Mouse (Mus musculus): ENCODE data around the gene Elmo3. TPM values are rescaled to one million over a fixed set of nuclear protein-coding genes. Genes with fewer than 3 reads are reported as not detected.

Elmo3 gene
- total and polyA plus RNA-seq, 3 experiments, result 0.72 to 1.4 (median 1.3) TPM

DNA sequence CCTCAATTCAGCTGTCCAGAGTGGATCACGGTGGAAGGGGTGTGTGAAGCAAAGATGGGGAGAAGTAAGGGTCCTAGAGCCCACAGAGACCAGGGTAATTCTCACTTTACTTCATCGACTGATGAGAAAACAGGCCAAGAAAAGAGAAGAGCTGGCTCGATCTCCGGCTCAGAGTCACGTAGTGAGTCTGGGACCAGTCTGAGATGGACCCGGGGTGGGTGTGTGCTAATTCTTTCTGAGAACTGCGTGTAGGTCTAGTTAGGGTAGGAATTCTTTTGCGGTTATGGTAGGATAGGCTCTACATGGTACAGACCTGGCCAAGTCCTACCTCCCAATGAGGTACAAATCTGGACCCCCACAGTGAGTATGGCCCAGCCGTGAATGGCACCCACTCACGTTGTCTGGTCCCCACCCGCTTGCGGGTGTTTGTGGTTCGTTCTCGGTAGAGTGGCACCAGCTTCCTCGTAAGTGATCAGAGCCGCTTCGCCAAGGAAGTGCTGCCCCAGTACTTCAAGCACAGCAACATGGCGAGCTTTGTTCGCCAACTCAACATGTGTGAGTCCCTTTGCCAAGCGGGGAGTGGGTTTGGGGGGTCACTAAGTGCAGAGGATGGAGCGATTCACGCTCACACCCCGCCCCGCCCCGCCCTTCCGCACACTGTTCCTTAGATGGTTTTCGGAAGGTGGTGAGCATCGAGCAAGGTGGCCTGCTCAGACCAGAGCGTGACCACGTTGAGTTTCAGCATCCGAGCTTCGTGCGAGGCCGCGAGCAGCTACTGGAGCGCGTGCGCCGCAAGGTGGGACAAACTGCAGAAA, 35.1 kb upstream of the Elmo3 start:
- in situ Hi-C loops (cut with MboI; ENCODE audit: low pct_ligation_motif_present, low pct_unique_long_range_greater_than_20kb, low sequenced_read_pairs), result no loop called here
- Histone ChIP-seq H3K9me3 (replicated peaks; ENCODE audit: low read length) (peaks cover 19% of the 10 kb centered on the region), H3K27ac (ENCODE audit: insufficient read depth, low read depth) (no peak overlapping the region), H3K4me3 (replicated peaks in 1 of 3; ENCODE audit: low read depth in 2 of 3, low read length in 2 of 3, poor library complexity in 1 of 3) (no peak overlapping the region), H3K79me2 (replicated peaks; ENCODE audit: control insufficient read depth, extremely low read depth, insufficient read depth, poor library complexity, severe bottlenecking) (no peaks in the 10 kb centered on the region), H3K4me2 (ENCODE audit: insufficient read depth, low read depth, poor library complexity, severe bottlenecking) (no peak overlapping the region), H3K36me3 (replicated peaks in 1 of 2; ENCODE audit: control insufficient read depth in 1 of 2, insufficient read depth in 1 of 2, low read length in 1 of 2) (peaks cover 22 to 37% of the 10 kb centered on the region in 2 experiments), H3K27me3 (replicated peaks) (no peaks in the 10 kb centered on the region), H3K9ac (ENCODE audit: insufficient read depth, low read depth) (no peak overlapping the region), H3K4me1 (ENCODE audit: control insufficient read depth in 1 of 2, insufficient read depth in 2 of 2) (peaks cover 0 to 16% of the 10 kb centered on the region in 2 experiments; a peak in 2 of 4 replicates)
- no peak for DNase-seq (ENCODE audit: extremely low read depth)
- dilution Hi-C loops (cut with MboI; ENCODE audit: extremely low pct_ligation_motif_present, extremely low pct_unique_long_range_greater_than_20kb, low sequenced_read_pairs), result no loop called here
- no peak for TF ChIP-seq NELFE (IDR thresholded peaks at IDR 0.05; ENCODE audit: low read depth, low read length)
- no peak for TF ChIP-seq PAX5 (IDR thresholded peaks at IDR 0.05; ENCODE audit: low read length)
- no peak for TF ChIP-seq TCF12 (IDR thresholded peaks at IDR 0.05; ENCODE audit: low read depth, low read length)
- no peak for TF ChIP-seq SIN3A (IDR thresholded peaks at IDR 0.05; ENCODE audit: low read length)
- no peak for TF ChIP-seq HCFC1 (IDR thresholded peaks at IDR 0.05; ENCODE audit: low read depth, low read length)
- no peak for TF ChIP-seq POLR2A (IDR thresholded peaks at IDR 0.05; ENCODE audit: low read depth, low read length)
- no peak for TF ChIP-seq RAD21 (IDR thresholded peaks at IDR 0.05; ENCODE audit: low read depth, low read length)
- TF ChIP-seq MAZ (IDR thresholded peaks at IDR 0.05; ENCODE audit: low read depth, low read length), result no peak
- no peak for TF ChIP-seq UBTF (IDR thresholded peaks at IDR 0.05; ENCODE audit: low read depth, low read length)
- TF ChIP-seq NRF1 (IDR thresholded peaks at IDR 0.05; ENCODE audit: low read depth, low read length), result no peak
- no peak for TF ChIP-seq ZNF384 (IDR thresholded peaks at IDR 0.05; ENCODE audit: low read depth, low read length)
- TF ChIP-seq MAX (IDR thresholded peaks at IDR 0.05; ENCODE audit: low read length), result no peak
- no peak for TF ChIP-seq TBP (conservative IDR thresholded peaks at IDR 0.05; ENCODE audit: low read depth, low read length)
- no peak for TF ChIP-seq RCOR1 (conservative IDR thresholded peaks at IDR 0.05; ENCODE audit: low read depth, low read length)
- TF ChIP-seq CHD2 (IDR thresholded peaks at IDR 0.05; ENCODE audit: low read length), result no peak
- TF ChIP-seq ZKSCAN1 (IDR thresholded peaks at IDR 0.05; ENCODE audit: borderline replicate concordance, low read depth, low read length), result no peak
- no peak for TF ChIP-seq KAT2A (IDR thresholded peaks at IDR 0.05; ENCODE audit: insufficient replicate concordance, low read length)
- no peak for TF ChIP-seq MYC (IDR thresholded peaks at IDR 0.05; ENCODE audit: low read depth, low read length)

DNA sequence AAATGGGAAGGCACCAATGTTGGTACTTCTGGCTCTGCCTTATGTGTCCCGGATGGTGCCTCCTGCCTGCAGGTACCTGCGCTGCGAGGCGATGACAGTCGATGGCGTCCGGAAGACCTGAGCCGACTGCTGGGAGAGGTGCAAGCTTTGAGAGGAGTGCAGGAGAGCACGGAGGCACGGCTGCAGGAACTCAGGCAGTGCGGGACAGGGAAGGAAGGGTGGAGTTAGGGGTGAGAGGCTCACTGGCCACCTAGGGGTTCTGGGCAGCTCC, 34.5 kb upstream of the Elmo3 start:
- H3K4me2 ChIP-seq (ENCODE audit: insufficient read depth, low read depth, poor library complexity, severe bottlenecking), result no peak overlapping the region
- TF ChIP-seq EP300 (IDR thresholded peaks at IDR 0.05; ENCODE audit: low read length), result no peak
- no peak for TF ChIP-seq KAT2A (IDR thresholded peaks at IDR 0.05; ENCODE audit: insufficient replicate concordance, low read length)
- no peak for TF ChIP-seq ZC3H11A (IDR thresholded peaks at IDR 0.05; ENCODE audit: low read depth, low read length)
- TF ChIP-seq RAD21 (IDR thresholded peaks at IDR 0.05; ENCODE audit: low read depth, low read length), result no peak
- no peak for TF ChIP-seq MAZ (IDR thresholded peaks at IDR 0.05; ENCODE audit: low read depth, low read length)
- no peak for TF ChIP-seq SMC3 (IDR thresholded peaks at IDR 0.05; ENCODE audit: low read depth, low read length)
- no peak for TF ChIP-seq RCOR1 (conservative IDR thresholded peaks at IDR 0.05; ENCODE audit: low read depth, low read length)
- no peak for TF ChIP-seq MAFK (IDR thresholded peaks at IDR 0.05; ENCODE audit: insufficient replicate concordance, low read length)
- no peak for TF ChIP-seq CHD1 (IDR thresholded peaks at IDR 0.05; ENCODE audit: low read depth, low read length)
- no peak for TF ChIP-seq SIN3A (IDR thresholded peaks at IDR 0.05; ENCODE audit: low read length)
- no peak for TF ChIP-seq GABPA (IDR thresholded peaks at IDR 0.05; ENCODE audit: insufficient replicate concordance, low read depth, low read length)
- no peak for TF ChIP-seq JUND (conservative IDR thresholded peaks at IDR 0.05; ENCODE audit: low read depth, low read length)
- peaks cover 19% of the 10 kb centered on the region for H3K9me3 ChIP-seq (replicated peaks; ENCODE audit: low read length)
- peaks cover 0 to 16% of the 10 kb centered on the region in 2 experiments; a peak in 2 of 4 replicates for H3K4me1 ChIP-seq (ENCODE audit: control insufficient read depth in 1 of 2, insufficient read depth in 2 of 2)
- no peak for DNase-seq (ENCODE audit: extremely low read depth)
- H3K4me3 ChIP-seq (replicated peaks in 1 of 3; ENCODE audit: low read depth in 2 of 3, low read length in 2 of 3, poor library complexity in 1 of 3), result no peak overlapping the region
- no peaks in the 10 kb centered on the region for H3K27me3 ChIP-seq (replicated peaks)
- H3K36me3 ChIP-seq (replicated peaks in 1 of 2; ENCODE audit: control insufficient read depth in 1 of 2, insufficient read depth in 1 of 2, low read length in 1 of 2), result peaks cover 22 to 37% of the 10 kb centered on the region in 2 experiments
- no peak overlapping the region for H3K27ac ChIP-seq (ENCODE audit: insufficient read depth, low read depth)
- H3K79me2 ChIP-seq (replicated peaks; ENCODE audit: control insufficient read depth, extremely low read depth, insufficient read depth, poor library complexity, severe bottlenecking), result no peaks in the 10 kb centered on the region
- H3K9ac ChIP-seq (ENCODE audit: insufficient read depth, low read depth), result no peak overlapping the region
- in situ Hi-C loops (cut with MboI; ENCODE audit: low pct_ligation_motif_present, low pct_unique_long_range_greater_than_20kb, low sequenced_read_pairs), result no loop called here
- dilution Hi-C loops (cut with MboI; ENCODE audit: extremely low pct_ligation_motif_present, extremely low pct_unique_long_range_greater_than_20kb, low sequenced_read_pairs), result no loop called here

Data from CH12.LX (cell line).